Mouse (Mus musculus) liver, embryonic 13.5 days (tissue): ENCODE measurements around the gene Serbp1. TPM values are rescaled to one million over a fixed set of nuclear protein-coding genes. Genes with fewer than 3 reads are reported as not detected.

ENCODE experiments used
- ATAC-seq: fragments of 200-750 bp; cut with Nextera tagmentation; 2 replicates; pipeline ENCODE4 v1.8.0; 2017; ENCODE audit warnings: low read depth, mild to moderate bottlenecking, moderate number of reproducible peaks, moderate library complexity
- DNase-seq: peaks from one replicate; pipeline ENCODE4 v3.0.0; 2022
- H3K27ac ChIP-seq: fragments of 300-500 bp; sonication (generic); 2 replicates; pipeline ENCODE4 v1.5.1; 2015; ENCODE audit warnings: moderate library complexity, mild to moderate bottlenecking, inconsistent platforms
- H3K27me3 ChIP-seq: fragments of 300-500 bp; sonication (generic); 2 replicates; pipeline ENCODE4 v1.6.1; 2015; ENCODE audit warnings: mild to moderate bottlenecking, inconsistent platforms
- H3K36me3 ChIP-seq: fragments of 300-500 bp; sonication (generic); 2 replicates; pipeline ENCODE4 v1.6.1; 2015; ENCODE audit warnings: mild to moderate bottlenecking, inconsistent platforms
- H3K4me1 ChIP-seq: fragments of 300-500 bp; sonication (generic); replicated peaks from 2 replicates; pipeline ENCODE4 v1.6.1; 2015; ENCODE audit warnings: inconsistent platforms
- H3K4me2 ChIP-seq: fragments of 300-500 bp; sonication (generic); 2 replicates; pipeline ENCODE4 v1.6.1; 2015; ENCODE audit warnings: inconsistent platforms, mild to moderate bottlenecking, moderate library complexity
- H3K4me3 ChIP-seq: fragments of 300-500 bp; sonication (generic); replicated peaks from 2 replicates; pipeline ENCODE4 v1.5.1; 2015; ENCODE audit warnings: mild to moderate bottlenecking, inconsistent platforms
- H3K9ac ChIP-seq: fragments of 300-500 bp; sonication (generic); 2 replicates; pipeline ENCODE4 v1.6.1; 2015; ENCODE audit warnings: mild to moderate bottlenecking, inconsistent platforms
- H3K9me3 ChIP-seq: fragments of 300-500 bp; sonication (generic); replicated peaks from 2 replicates; pipeline ENCODE4 v1.6.1; 2016; ENCODE audit warnings: inconsistent platforms
- WGBS: fragments of 180-500 bp; shearing (Covaris S2); methylation state at CpG from one replicate; pipeline ENCODE4 v1.1.7; 2015; ENCODE audit not compliant: insufficient replicate concordance; 5-methylcytosine and 5-hydroxymethylcytosine counted together
- polyA plus RNA-seq: library from polyadenylated mRNA; unstranded; fragments of >200 nt; fragmentation: Nextera tagmentation; extraction: Ambion mirVana; gene quantifications from 2 replicates; pipeline ENCODE4 v1.2.1, GENCODE M21; 2015

Serbp1 gene
- polyA plus RNA-seq, 1 experiment from 2014 or later, result 397 TPM

DNA sequence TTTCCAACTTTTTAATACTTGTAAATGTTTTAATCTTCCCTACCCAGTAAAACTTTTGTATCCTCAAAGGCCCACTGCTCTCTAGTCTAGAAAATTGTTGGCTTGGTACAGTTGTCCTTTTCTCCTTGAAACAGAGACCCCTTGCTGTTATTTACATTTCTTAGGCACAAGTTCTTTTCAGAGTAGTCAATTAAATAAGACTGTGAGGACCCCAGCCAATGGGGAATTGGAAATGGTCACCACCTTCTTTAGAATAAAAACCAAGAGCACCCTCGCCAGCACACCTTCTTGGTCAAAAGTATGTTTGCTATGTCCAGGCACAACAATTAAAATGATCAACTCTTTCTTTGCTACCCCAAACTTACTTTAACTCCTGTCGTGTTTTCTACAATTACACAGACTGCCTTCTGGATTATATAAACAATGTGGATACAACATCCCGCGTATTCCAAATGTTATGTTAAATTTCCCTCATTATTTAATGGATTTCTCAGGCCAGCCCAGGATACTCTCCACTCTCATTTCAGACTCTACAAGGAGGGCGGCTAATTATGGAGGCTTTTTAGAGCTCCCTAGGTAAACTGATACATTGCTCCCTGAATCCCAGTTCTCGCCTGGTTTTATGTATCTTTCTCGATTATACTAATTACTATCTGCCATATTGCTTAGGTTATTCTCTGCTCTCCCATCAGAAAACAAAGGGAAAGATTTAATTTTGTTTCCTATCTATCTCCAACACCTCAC lies 1.3 kb upstream of the Serbp1 start:
- ATAC-seq, result no peak
- H3K4me2 ChIP-seq, result no peak overlapping the region
- H3K36me3 ChIP-seq, result no peaks in the 10 kb centered on the region
- H3K4me3 ChIP-seq, result no peak overlapping the region
- 63% methylated on average over 7 of the region's 7 CpGs for WGBS
- no peaks in the 10 kb centered on the region for H3K27me3 ChIP-seq
- H3K9me3 ChIP-seq, result no peaks in the 10 kb centered on the region
- DNase-seq, result no peak
- H3K9ac ChIP-seq, result no peak overlapping the region
- no peak overlapping the region for H3K27ac ChIP-seq
- no peaks in the 10 kb centered on the region for H3K4me1 ChIP-seq

DNA sequence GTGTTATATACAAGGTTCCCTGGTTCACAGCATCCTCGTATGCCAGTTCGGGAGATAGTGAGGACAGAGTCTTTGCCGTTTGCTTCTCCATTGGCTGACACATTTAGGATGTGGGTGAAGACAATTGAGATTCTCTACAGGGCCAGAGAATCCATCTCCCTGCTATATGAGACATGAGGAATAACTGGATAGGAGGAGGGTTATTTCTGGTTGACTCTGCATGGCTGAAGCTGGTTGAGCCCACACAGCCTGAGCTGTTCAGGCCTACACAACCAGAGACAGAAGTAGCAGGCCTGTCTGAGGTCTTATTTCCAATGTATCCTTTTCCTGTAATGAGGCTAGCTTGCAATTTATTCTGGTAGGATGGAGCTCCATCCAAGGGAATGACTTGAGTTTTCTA lies 3.3 kb downstream of the Serbp1 start:
- no peak overlapping the region for H3K4me2 ChIP-seq
- no peak for ATAC-seq
- H3K27me3 ChIP-seq, result no peaks in the 10 kb centered on the region
- no peak for DNase-seq
- no peaks in the 10 kb centered on the region for H3K4me1 ChIP-seq
- H3K9me3 ChIP-seq, result no peaks in the 10 kb centered on the region
- H3K36me3 ChIP-seq, result no peaks in the 10 kb centered on the region
- 82% methylated on average over 3 of the region's 3 CpGs for WGBS
- no peak overlapping the region for H3K27ac ChIP-seq
- H3K9ac ChIP-seq, result no peak overlapping the region
- no peak overlapping the region for H3K4me3 ChIP-seq

DNA sequence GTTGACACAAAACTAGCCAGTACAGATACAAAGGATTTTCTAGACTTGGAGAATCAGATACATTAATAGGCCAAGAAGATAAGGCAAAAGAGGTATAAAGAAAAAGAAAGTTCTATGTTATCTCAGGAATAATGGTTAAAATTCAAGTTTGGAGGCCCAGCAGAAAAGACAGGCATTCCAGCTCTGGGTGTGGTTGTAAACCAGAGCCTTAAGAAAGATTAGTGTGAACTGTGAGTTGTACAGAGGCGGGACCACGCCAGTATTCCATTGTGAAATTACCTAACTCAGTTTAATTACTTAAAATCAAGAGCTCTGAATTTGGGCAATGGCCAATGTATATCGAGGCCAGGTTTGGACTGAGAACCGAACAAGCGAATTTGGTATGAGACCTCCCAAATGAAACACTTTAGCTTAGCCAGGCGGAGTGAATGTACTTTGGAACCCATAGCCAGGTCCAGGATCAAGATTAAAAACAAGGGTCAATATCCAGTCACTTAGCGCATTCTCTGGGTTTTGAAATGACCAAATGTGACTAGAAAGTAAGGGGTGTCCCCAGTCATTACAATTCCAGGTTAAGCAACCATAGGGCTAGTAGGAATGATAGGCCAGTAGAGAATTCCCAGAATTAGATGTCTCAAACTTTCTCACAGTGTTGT lies 5.9 kb downstream of the Serbp1 start:
- ATAC-seq (no peak), DNase-seq (no peak)
- H3K27me3 ChIP-seq, result no peaks in the 10 kb centered on the region
- H3K4me1 ChIP-seq, result no peaks in the 10 kb centered on the region
- 72% methylated on average over 7 of the region's 7 CpGs for WGBS
- no peaks in the 10 kb centered on the region for H3K36me3 ChIP-seq
- no peak overlapping the region for H3K4me3 ChIP-seq
- no peak overlapping the region for H3K4me2 ChIP-seq
- no peak overlapping the region for H3K27ac ChIP-seq
- no peaks in the 10 kb centered on the region for H3K9me3 ChIP-seq
- no peak overlapping the region for H3K9ac ChIP-seq

DNA sequence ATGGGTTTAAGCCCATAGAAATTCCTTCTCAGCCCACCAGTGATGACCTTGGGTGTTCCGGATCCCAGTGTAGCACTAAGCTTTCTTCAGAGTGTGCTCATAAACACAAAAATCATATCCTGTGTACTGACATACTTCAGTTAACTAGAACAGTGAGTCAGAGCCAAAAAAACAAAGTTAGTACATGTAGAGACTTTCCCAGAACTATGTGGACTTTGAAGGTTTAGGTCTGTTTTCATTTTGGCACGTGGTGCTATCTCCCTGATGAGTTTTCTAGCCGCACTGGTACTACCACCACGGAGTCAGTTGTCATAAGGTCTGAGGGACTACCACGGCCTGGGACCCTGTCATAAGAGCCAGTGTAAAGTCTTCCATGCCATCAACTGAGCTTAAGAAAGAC lies 6.5 kb downstream of the Serbp1 start:
- Histone ChIP-seq H3K4me1 (no peaks in the 10 kb centered on the region), H3K9me3 (no peaks in the 10 kb centered on the region), H3K4me3 (no peak overlapping the region), H3K27ac (no peak overlapping the region), H3K36me3 (no peaks in the 10 kb centered on the region), H3K9ac (no peak overlapping the region), H3K4me2 (no peak overlapping the region), H3K27me3 (no peaks in the 10 kb centered on the region)
- ATAC-seq (no peak), DNase-seq (no peak)
- 64% methylated on average over 5 of the region's 5 CpGs for WGBS

DNA sequence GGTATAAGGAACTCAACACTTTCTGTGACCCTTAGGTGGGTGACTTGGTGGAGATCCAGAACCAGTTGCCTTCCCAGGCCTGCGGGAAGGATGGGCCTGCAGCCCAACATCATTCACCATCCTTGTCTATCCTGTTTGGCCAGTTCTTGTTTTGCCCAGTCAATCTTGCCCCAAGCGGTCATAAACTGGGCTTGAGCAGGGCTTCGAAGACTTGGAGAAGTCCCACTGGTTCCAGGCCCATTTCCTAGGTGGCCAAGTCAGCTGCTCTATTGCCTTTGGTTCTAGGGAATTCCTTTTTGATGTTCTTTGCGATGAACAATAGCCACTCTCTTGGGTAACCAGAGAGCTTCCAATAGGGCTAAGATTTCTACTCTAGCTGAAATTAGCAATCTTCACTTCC lies 13.1 kb downstream of the Serbp1 start:
- ATAC-seq, result no peak
- Histone ChIP-seq H3K36me3 (no peaks in the 10 kb centered on the region), H3K9me3 (no peaks in the 10 kb centered on the region), H3K27me3 (peaks cover 6% of the 10 kb centered on the region; the same call in 1 of the 2 replicates), H3K4me2 (no peak overlapping the region), H3K9ac (no peak overlapping the region), H3K4me1 (no peaks in the 10 kb centered on the region), H3K4me3 (no peak overlapping the region), H3K27ac (no peak overlapping the region)
- 71% methylated on average over 4 of the region's 4 CpGs for WGBS
- no peak for DNase-seq

DNA sequence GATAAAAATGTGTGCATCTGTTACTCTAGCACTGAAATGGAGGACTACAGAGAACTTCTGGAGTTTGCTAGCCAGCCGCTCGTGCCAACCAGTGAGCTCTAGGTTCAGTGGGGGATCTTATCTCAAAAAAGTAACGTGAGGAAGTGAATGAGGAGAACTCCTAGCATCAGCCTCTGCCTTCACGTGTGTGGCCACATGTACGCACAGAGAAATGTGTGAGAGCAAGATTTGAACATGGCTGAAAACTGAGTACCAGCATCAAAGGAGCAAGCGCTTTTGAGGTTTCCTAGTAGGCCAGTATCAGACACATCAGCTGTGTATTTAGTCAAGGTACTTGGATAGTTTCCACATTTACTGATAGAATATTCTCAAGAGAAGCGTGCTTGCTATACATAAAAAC lies 27.0 kb downstream of the Serbp1 start:
- peak overlapping the region; percentile 27; the same call in 1 of the 2 replicates for H3K27ac ChIP-seq
- no peaks in the 10 kb centered on the region for H3K9me3 ChIP-seq
- H3K36me3 ChIP-seq, result peaks cover under 1% of the 10 kb centered on the region; the same call in 1 of the 2 replicates
- H3K4me3 ChIP-seq, result no peak overlapping the region
- H3K4me1 ChIP-seq, result peaks cover 22% of the 10 kb centered on the region
- DNase-seq (no peak), ATAC-seq (no peak)
- H3K4me2 ChIP-seq, result peak overlapping the region; percentile 90
- 0 out of 2 replicates have a peak overlapping the region, but pooled peaks have one; percentile 81 for H3K9ac ChIP-seq
- WGBS, result 22% methylated on average over 7 of the region's 7 CpGs
- no peaks in the 10 kb centered on the region for H3K27me3 ChIP-seq

DNA sequence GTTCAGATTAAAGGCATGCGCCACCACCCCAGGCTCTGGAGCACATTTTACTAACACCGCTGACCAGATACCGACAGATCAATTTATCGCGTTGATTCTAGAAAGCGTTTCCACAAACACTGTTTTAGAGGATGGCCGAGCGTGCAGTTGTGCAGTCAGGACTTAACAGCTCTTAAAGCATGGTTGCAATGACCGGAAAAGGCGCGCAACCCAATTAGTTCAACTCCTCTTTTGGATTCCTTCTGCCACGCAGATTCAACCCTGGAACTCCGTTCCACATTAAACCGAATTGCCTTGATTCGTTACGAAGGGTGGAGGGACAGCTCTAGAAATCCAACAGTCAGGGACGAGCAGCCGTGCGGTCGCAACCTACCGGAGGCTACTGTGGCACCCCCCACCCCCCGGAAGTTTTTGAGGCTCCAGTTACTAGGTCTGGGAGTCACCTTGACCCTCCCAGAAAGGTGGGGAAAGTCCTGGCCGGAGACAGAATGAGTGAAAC lies 28.2 kb downstream of the Serbp1 start:
- WGBS, result under 1% methylated on average over 23 of the region's 23 CpGs
- DNase-seq, result peak; percentile 38

DNA sequence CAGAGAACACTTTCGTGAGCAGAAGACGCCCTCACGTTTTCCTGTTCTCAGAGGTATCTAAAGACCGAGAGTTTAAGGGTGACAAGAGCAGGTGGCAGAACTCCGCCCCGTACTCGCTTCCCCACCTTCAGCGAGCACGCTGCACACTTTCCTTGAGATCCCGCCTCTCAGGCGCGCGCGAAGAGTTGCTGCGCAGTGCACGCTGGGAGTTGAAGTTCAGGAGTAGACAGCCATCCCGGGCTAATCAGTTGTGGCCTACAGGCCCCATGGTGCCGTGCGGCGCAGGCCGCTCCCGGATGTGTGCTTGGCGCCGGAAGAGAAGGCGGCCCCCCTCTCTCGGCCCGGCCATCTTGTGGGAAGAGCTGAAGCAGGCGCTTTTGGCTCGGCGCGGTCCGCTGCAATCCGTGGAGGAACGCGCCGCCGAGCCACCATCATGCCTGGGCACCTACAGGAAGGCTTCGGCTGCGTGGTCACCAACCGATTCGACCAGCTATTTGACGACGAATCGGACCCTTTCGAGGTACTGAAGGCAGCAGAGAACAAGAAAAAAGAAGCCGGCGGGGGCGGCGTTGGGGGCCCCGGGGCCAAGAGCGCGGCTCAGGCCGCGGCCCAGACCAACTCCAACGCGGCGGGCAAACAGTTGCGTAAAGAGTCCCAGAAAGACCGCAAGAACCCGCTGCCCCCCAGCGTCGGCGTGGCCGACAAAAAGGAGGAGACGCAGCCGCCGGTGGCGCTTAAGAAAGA lies 28.9 kb downstream of the Serbp1 start:
- peak; percentile 97 for DNase-seq
- peak overlapping the region; percentile 90 for H3K4me2 ChIP-seq
- H3K27me3 ChIP-seq, result no peaks in the 10 kb centered on the region
- peaks cover 38% of the 10 kb centered on the region for H3K4me1 ChIP-seq
- peak overlapping the region; percentile 100 for H3K9ac ChIP-seq
- peak overlapping the region; percentile 89 for H3K27ac ChIP-seq
- no peaks in the 10 kb centered on the region for H3K9me3 ChIP-seq
- peak; percentile 98 for ATAC-seq
- peak overlapping the region; percentile 100 for H3K4me3 ChIP-seq
- peaks cover 8% of the 10 kb centered on the region for H3K36me3 ChIP-seq
- WGBS, result under 1% methylated on average over 66 of the region's 68 CpGs

More for the DNA sequence above, 28.2 kb downstream of the Serbp1 start:
- H3K9ac ChIP-seq, result peak overlapping the region; percentile 81
- no peaks in the 10 kb centered on the region for H3K9me3 ChIP-seq
- peak overlapping the region; percentile 90 for H3K4me2 ChIP-seq
- no peaks in the 10 kb centered on the region for H3K27me3 ChIP-seq
- H3K27ac ChIP-seq, result peak overlapping the region; percentile 84
- peaks cover 3% of the 10 kb centered on the region; the same call in 1 of the 2 replicates for H3K36me3 ChIP-seq
- peak; percentile 67 for ATAC-seq
- peaks cover 33% of the 10 kb centered on the region for H3K4me1 ChIP-seq
- peak overlapping the region; percentile 100 for H3K4me3 ChIP-seq

DNA sequence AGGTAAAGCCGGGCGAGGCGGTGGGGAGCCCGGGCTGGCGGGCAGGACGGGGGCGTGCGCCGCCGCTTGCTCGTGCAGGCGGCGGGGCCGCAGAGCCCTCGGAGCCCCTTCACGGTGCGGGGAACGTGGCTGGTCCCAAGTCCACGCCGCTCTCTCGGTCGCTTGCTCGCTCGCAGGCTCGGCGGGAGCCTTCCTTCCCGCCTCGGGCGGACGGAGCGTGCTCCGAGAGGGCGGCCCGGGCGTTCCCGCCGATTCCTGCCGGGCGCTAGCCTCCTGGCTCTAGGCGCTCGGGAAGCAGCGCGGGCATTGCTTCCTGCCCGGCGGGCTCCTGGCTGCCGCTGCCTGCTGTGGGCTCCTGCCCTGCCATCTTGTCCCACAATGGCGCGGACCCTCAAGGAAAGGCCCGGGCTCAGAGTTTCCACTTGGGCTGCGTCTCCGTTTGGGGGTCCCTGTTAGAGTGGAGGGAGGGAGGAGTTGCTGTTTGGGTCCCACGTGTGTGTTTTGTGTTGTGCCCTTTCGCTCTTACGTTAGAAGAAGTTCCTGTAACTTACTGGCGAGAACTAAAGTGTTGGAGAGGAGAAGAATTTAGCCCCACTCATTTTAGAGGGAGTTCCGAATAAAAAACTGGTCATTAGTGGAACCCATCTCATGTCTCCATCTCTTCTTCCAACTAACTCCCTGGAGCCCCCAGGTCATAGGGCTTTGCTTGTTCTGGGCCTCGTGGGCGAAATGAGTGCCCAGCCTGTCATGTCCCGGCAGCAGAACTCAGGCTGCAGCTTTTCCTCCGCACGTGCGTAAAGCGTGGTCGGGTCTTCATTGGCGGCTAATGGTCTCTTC lies 29.6 kb downstream of the Serbp1 start:
- Histone ChIP-seq H3K27me3 (no peaks in the 10 kb centered on the region), H3K4me1 (peaks cover 38% of the 10 kb centered on the region), H3K4me3 (peak overlapping the region; percentile 100), H3K9ac (peak overlapping the region; percentile 100), H3K4me2 (peak overlapping the region; percentile 81), H3K36me3 (peaks cover 15% of the 10 kb centered on the region), H3K27ac (peak overlapping the region; percentile 89), H3K9me3 (no peaks in the 10 kb centered on the region)
- peak; percentile 24 for DNase-seq
- peak; percentile 2 for ATAC-seq
- WGBS, result under 1% methylated on average over 65 of the region's 65 CpGs

DNA sequence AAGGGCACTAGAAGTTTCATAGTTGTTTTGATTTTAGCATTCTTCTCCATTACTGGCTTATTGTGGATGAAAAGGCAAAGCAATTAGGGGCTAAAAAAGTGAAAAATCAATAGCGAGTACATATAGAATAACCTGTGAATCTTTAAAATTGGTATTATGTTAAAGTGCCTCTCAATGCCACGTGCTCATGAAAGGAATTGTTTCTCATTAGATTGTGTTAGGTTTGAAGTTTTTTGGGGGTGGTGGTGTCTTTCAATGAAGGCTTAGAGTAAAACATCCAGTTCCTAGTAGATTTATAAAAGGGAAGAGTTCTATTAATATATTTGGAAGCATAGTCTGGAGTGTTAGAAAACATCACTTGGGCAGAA lies 30.3 kb downstream of the Serbp1 start:
- no peak for DNase-seq
- Histone ChIP-seq H3K4me3 (peak overlapping the region; percentile 100), H3K4me2 (peak overlapping the region; percentile 81), H3K36me3 (peaks cover 20% of the 10 kb centered on the region), H3K4me1 (peaks cover 42% of the 10 kb centered on the region), H3K9me3 (no peaks in the 10 kb centered on the region), H3K27ac (peak overlapping the region; percentile 89), H3K9ac (peak overlapping the region; percentile 100), H3K27me3 (no peaks in the 10 kb centered on the region)
- 0% methylated on average over 2 of the region's 2 CpGs for WGBS
- ATAC-seq, result no peak
